Mouse (Mus musculus) liver, postnatal 0 days (tissue): ENCODE data around the gene Gm37240.

ENCODE experiments used
- CTCF ChIP-seq: sonication (generic); IDR thresholded peaks from 2 replicates; pipeline ENCODE4 v1.5.1; 2016; ENCODE audit warnings: antibody characterized with exemption, low read depth
- EP300 ChIP-seq: IDR thresholded peaks from 2 replicates; pipeline ENCODE4 v1.6.1; 2016; ENCODE audit warnings: antibody characterized with exemption, low read depth, mild to moderate bottlenecking

DNA sequence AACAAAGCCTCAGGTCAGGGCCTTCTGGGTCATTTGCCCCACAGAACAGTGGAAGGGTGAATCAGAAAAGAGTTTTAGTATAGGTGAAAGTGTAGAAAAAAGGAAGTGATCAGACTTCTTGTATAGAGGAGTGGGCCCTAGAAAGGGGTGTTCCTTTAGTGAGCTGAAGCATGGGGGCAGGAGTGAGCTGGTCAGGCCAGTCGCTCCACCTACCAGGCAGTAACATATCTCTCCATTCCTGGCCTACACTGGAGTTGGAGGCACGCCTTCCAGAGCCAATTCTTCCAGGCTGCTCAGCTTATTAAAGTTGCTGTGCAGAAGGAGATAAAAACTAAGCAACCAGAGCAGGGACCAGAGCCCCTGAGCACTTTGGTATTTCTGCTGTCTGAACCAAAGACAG, 322.7 kb downstream of the Gm37240 start:
- TF ChIP-seq CTCF, result no peak
- TF ChIP-seq EP300, result no peak
